In the genomic region with DNA sequence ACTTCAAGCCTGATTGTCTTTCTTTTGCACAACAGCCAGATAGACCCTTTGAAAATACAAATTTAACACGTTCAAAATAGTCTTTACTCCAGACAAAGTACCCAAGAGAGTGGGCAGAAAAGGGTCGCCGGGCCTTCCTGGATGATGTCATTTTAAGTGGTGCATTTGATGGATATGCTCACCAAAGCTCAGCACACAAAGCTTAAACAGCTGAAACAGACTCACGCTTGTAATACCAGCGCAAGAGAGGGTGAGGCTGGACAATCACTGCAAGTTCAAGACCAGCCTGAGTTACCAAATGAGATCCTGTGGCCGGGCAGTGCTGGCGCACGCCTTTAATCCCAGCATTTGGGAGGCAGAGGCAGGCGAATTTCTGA, we compare ENCODE assay signal across 8 mouse cellular contexts. TPM values are rescaled to one million over a fixed set of nuclear protein-coding genes. Genes with fewer than 3 reads are reported as not detected.
A peak's percentile ranks its signal among the peaks of the same experiment; 100 is the strongest.
DNase-seq lines count a peak whose midpoint lies in the region; ATAC-seq lines count a peak whose summit lies in the region.

No protein-coding gene starts in this region.

- WGBS in heart, embryonic 14.5 days: 36% methylated on average over 9 of the region's 9 CpGs
- WGBS in embryonic facial prominence, embryonic 12.5 days: 40% methylated on average over 9 of the region's 9 CpGs
- WGBS in hindbrain, embryonic 15.5 days: 30% methylated on average over 9 of the region's 9 CpGs
- 27% methylated on average over 9 of the region's 9 CpGs for WGBS in midbrain, embryonic 12.5 days

- H3K27ac ChIP-seq in heart, embryonic 14.5 days (replicated peaks in 1 of 2; ENCODE audit: control insufficient read depth in 1 of 2, insufficient read depth in 1 of 2, low read depth in 2 of 2, low read length in 2 of 2): no peak overlapping the region
- H3K27ac ChIP-seq in embryonic facial prominence, embryonic 12.5 days: peak overlapping the region; percentile 47; the same call in 1 of the 2 replicates
- peak overlapping the region; percentile 86 for H3K27ac ChIP-seq in hindbrain, embryonic 15.5 days (replicated peaks)
- H3K27ac ChIP-seq in midbrain, embryonic 12.5 days (replicated peaks): peak overlapping the region; percentile 88

- no peak for DNase-seq in heart, adult 18-20 months
- no peak for DNase-seq in cerebellum, adult 11-12 months
- DNase-seq in gastrocnemius, postnatal 14 days: no peak

- ATAC-seq in heart, embryonic 14.5 days (ENCODE audit: insufficient number of reproducible peaks, insufficient read depth, low FRiP score, low read depth): no peak
- ATAC-seq in embryonic facial prominence, embryonic 12.5 days (ENCODE audit: insufficient number of reproducible peaks, insufficient read depth, low FRiP score, low TSS enrichment): no peak
- no peak for ATAC-seq in hindbrain, embryonic 15.5 days (ENCODE audit: low FRiP score, low read depth)
- ATAC-seq in midbrain, embryonic 12.5 days (ENCODE audit: low FRiP score, low read depth): peak; percentile 70
- no peak for ATAC-seq in activated CD4-positive, CD25-positive, alpha-beta regulatory T cell, adult 4 months

- no peaks in the 10 kb centered on the region for H3K27me3 ChIP-seq in heart, embryonic 14.5 days (ENCODE audit: control insufficient read depth, insufficient read depth, low read length)
- H3K27me3 ChIP-seq in embryonic facial prominence, embryonic 12.5 days: no peaks in the 10 kb centered on the region
- no peaks in the 10 kb centered on the region for H3K27me3 ChIP-seq in hindbrain, embryonic 15.5 days
- no peaks in the 10 kb centered on the region for H3K27me3 ChIP-seq in midbrain, embryonic 12.5 days

- H3K9me3 ChIP-seq in heart, embryonic 14.5 days (ENCODE audit: control insufficient read depth, low read length): no peaks in the 10 kb centered on the region
- H3K9me3 ChIP-seq in embryonic facial prominence, embryonic 12.5 days: no peaks in the 10 kb centered on the region
- no peaks in the 10 kb centered on the region for H3K9me3 ChIP-seq in hindbrain, embryonic 15.5 days
- H3K9me3 ChIP-seq in midbrain, embryonic 12.5 days: no peaks in the 10 kb centered on the region

- peak overlapping the region in 1 of 2 experiments; percentile 4; a peak in 1 of 4 replicates for H3K4me3 ChIP-seq in heart, embryonic 14.5 days (ENCODE audit: control insufficient read depth in 1 of 2, insufficient read depth in 1 of 2, low read depth in 1 of 2, low read length in 2 of 2)
- peak overlapping the region; percentile 80; the same call in 1 of the 2 replicates for H3K4me3 ChIP-seq in embryonic facial prominence, embryonic 12.5 days
- peak overlapping the region; percentile 62 for H3K4me3 ChIP-seq in hindbrain, embryonic 15.5 days
- H3K4me3 ChIP-seq in midbrain, embryonic 12.5 days: peak overlapping the region; percentile 82

- 0 out of 2 replicates have a peak overlapping the region, but pooled peaks have one; percentile 10 for H3K9ac ChIP-seq in heart, embryonic 14.5 days (ENCODE audit: low read length)
- no peak overlapping the region for H3K9ac ChIP-seq in embryonic facial prominence, embryonic 12.5 days
- no peak overlapping the region for H3K9ac ChIP-seq in hindbrain, embryonic 15.5 days
- no peak overlapping the region for H3K9ac ChIP-seq in midbrain, embryonic 12.5 days (replicated peaks)

- intact Hi-C loops in gastrocnemius, postnatal 14 days (cut with DNase I; ENCODE audit: low total_unique reads): no loop called here

- H3K4me1 ChIP-seq in heart, embryonic 14.5 days (ENCODE audit: control insufficient read depth in 2 of 2, insufficient read depth in 2 of 2, low read length in 2 of 2): peaks cover 10 to 13% of the 10 kb centered on the region in 2 experiments; a peak in 3 of 4 replicates
- H3K4me1 ChIP-seq in embryonic facial prominence, embryonic 12.5 days: peaks cover 14% of the 10 kb centered on the region
- peaks cover 39% of the 10 kb centered on the region for H3K4me1 ChIP-seq in hindbrain, embryonic 15.5 days (replicated peaks)
- peaks cover 30% of the 10 kb centered on the region for H3K4me1 ChIP-seq in midbrain, embryonic 12.5 days

- H3K36me3 ChIP-seq in heart, embryonic 14.5 days (ENCODE audit: control insufficient read depth, insufficient read depth, low read length): no peaks in the 10 kb centered on the region
- no peaks in the 10 kb centered on the region for H3K36me3 ChIP-seq in embryonic facial prominence, embryonic 12.5 days
- no peaks in the 10 kb centered on the region for H3K36me3 ChIP-seq in hindbrain, embryonic 15.5 days
- H3K36me3 ChIP-seq in midbrain, embryonic 12.5 days: peaks cover 12% of the 10 kb centered on the region; the same call in 1 of the 2 replicates

- H3K4me2 ChIP-seq in heart, embryonic 14.5 days (ENCODE audit: low read length): peak overlapping the region; percentile 94
- peak overlapping the region; percentile 95 for H3K4me2 ChIP-seq in embryonic facial prominence, embryonic 12.5 days (replicated peaks)
- peak overlapping the region; percentile 83 for H3K4me2 ChIP-seq in hindbrain, embryonic 15.5 days
- H3K4me2 ChIP-seq in midbrain, embryonic 12.5 days (replicated peaks): peak overlapping the region; percentile 98

RNA-seq across cellular contexts. Expression of a gene that starts 0.4 kb away (rescaled TPM):
- polyA plus RNA-seq in heart, embryonic 14.5 days (2014; fragmentation: Nextera tagmentation; extraction: Ambion mirVana): 154 and 156 TPM in 2 replicates
- total RNA-seq in heart, adult 18-20 months (2021): 10 to 100 TPM in 1 of 2 experiments, 1 to 10 TPM in 1; 7.8 to 10.7 TPM
- polyA plus RNA-seq in embryonic facial prominence, embryonic 12.5 days (2016; fragmentation: Nextera tagmentation; extraction: Ambion mirVana): 59.3 and 61.3 TPM in 2 replicates
- 87.3 and 92.0 TPM in 2 replicates for polyA plus RNA-seq in hindbrain, embryonic 15.5 days (2015; fragmentation: Nextera tagmentation; extraction: Ambion mirVana)
- 60.8 and 71.6 TPM in 2 replicates for polyA plus RNA-seq in midbrain, embryonic 12.5 days (2016; fragmentation: Nextera tagmentation; extraction: Ambion mirVana)
- 1 to 10 TPM; 7.3 to 8.1 TPM for total RNA-seq in gastrocnemius, postnatal 14 days (2021)
- polyA plus RNA-seq in activated CD4-positive, CD25-positive, alpha-beta regulatory T cell, adult 4 months (2017; shearing (Covaris generic)): 10 to 100 TPM; 21.1 to 31.2 TPM

RNA-seq across cellular contexts. Expression of a gene that starts 10.1 kb away (rescaled TPM):
- polyA plus RNA-seq in heart, embryonic 14.5 days (2014; fragmentation: Nextera tagmentation; extraction: Ambion mirVana): 5.5 and 6.7 TPM in 2 replicates
- total RNA-seq in heart, adult 18-20 months (2021): 10 to 100 TPM; 54.7 to 62.7 TPM
- 12.8 and 15.9 TPM in 2 replicates for polyA plus RNA-seq in embryonic facial prominence, embryonic 12.5 days (2016; fragmentation: Nextera tagmentation; extraction: Ambion mirVana)
- 213 and 253 TPM in 2 replicates for polyA plus RNA-seq in hindbrain, embryonic 15.5 days (2015; fragmentation: Nextera tagmentation; extraction: Ambion mirVana)
- polyA plus RNA-seq in midbrain, embryonic 12.5 days (2016; fragmentation: Nextera tagmentation; extraction: Ambion mirVana): 38.0 and 40.2 TPM in 2 replicates
- 1 to 10 TPM; 3.7 to 3.8 TPM for total RNA-seq in gastrocnemius, postnatal 14 days (2021)
- not detected for polyA plus RNA-seq in activated CD4-positive, CD25-positive, alpha-beta regulatory T cell, adult 4 months (2017; shearing (Covaris generic))

RNA-seq across cellular contexts. Expression of a gene that starts 34.3 kb away (rescaled TPM):
- 18.3 and 19.7 TPM in 2 replicates for polyA plus RNA-seq in heart, embryonic 14.5 days (2014; fragmentation: Nextera tagmentation; extraction: Ambion mirVana)
- total RNA-seq in heart, adult 18-20 months (2021): 10 to 100 TPM; 24.7 to 31.4 TPM
- 25.5 and 26.0 TPM in 2 replicates for polyA plus RNA-seq in embryonic facial prominence, embryonic 12.5 days (2016; fragmentation: Nextera tagmentation; extraction: Ambion mirVana)
- 102 and 108 TPM in 2 replicates for polyA plus RNA-seq in hindbrain, embryonic 15.5 days (2015; fragmentation: Nextera tagmentation; extraction: Ambion mirVana)
- polyA plus RNA-seq in midbrain, embryonic 12.5 days (2016; fragmentation: Nextera tagmentation; extraction: Ambion mirVana): 26.6 and 30.4 TPM in 2 replicates
- 10 to 100 TPM; 15.2 to 16.9 TPM for total RNA-seq in gastrocnemius, postnatal 14 days (2021)
- 10 to 100 TPM; 22.5 to 24.6 TPM for polyA plus RNA-seq in activated CD4-positive, CD25-positive, alpha-beta regulatory T cell, adult 4 months (2017; shearing (Covaris generic))

RNA-seq across cellular contexts. Expression of a gene that starts 53.9 kb away (rescaled TPM):
- polyA plus RNA-seq in heart, embryonic 14.5 days (2014; fragmentation: Nextera tagmentation; extraction: Ambion mirVana): not detected in 2 replicates
- not detected for total RNA-seq in heart, adult 18-20 months (2021)
- not detected in 2 replicates for polyA plus RNA-seq in embryonic facial prominence, embryonic 12.5 days (2016; fragmentation: Nextera tagmentation; extraction: Ambion mirVana)
- polyA plus RNA-seq in hindbrain, embryonic 15.5 days (2015; fragmentation: Nextera tagmentation; extraction: Ambion mirVana): not detected in 2 replicates
- not detected in 2 replicates for polyA plus RNA-seq in midbrain, embryonic 12.5 days (2016; fragmentation: Nextera tagmentation; extraction: Ambion mirVana)
- total RNA-seq in gastrocnemius, postnatal 14 days (2021): not detected
- polyA plus RNA-seq in activated CD4-positive, CD25-positive, alpha-beta regulatory T cell, adult 4 months (2017; shearing (Covaris generic)): not detected

RNA-seq across cellular contexts. Expression of a gene that starts 54.3 kb away (rescaled TPM):
- 571 and 598 TPM in 2 replicates for polyA plus RNA-seq in heart, embryonic 14.5 days (2014; fragmentation: Nextera tagmentation; extraction: Ambion mirVana)
- total RNA-seq in heart, adult 18-20 months (2021): 1,000 to 10,000 TPM; 2,055 to 2,104 TPM
- 146 and 155 TPM in 2 replicates for polyA plus RNA-seq in embryonic facial prominence, embryonic 12.5 days (2016; fragmentation: Nextera tagmentation; extraction: Ambion mirVana)
- polyA plus RNA-seq in hindbrain, embryonic 15.5 days (2015; fragmentation: Nextera tagmentation; extraction: Ambion mirVana): 282 and 287 TPM in 2 replicates
- 170 and 177 TPM in 2 replicates for polyA plus RNA-seq in midbrain, embryonic 12.5 days (2016; fragmentation: Nextera tagmentation; extraction: Ambion mirVana)
- 1,000 to 10,000 TPM in 1 of 2 experiments, 100 to 1,000 TPM in 1; 894 to 1,160 TPM for total RNA-seq in gastrocnemius, postnatal 14 days (2021)
- polyA plus RNA-seq in activated CD4-positive, CD25-positive, alpha-beta regulatory T cell, adult 4 months (2017; shearing (Covaris generic)): 100 to 1,000 TPM in 1 of 2 experiments, 10 to 100 TPM in 1; 84.4 to 105 TPM

Comparison
In these comparisons a context has a peak if more than half of its experiments do, and no peak if none do; other contexts are left out.
1. H3K27ac ChIP-seq: peak in embryonic facial prominence, embryonic 12.5 days (single experiment), hindbrain, embryonic 15.5 days (single experiment) and midbrain, embryonic 12.5 days (single experiment); none in heart, embryonic 14.5 days (0 of 2).
2. Peak in every context shown above with its lines, with median percentiles within 50 percentile points of each other: H3K4me2 ChIP-seq.